Mouse (Mus musculus): ENCODE data around the gene Mbnl2. TPM values are rescaled to one million over a fixed set of nuclear protein-coding genes. Genes with fewer than 3 reads are reported as not detected.

Mbnl2 gene
- polyA plus RNA-seq, 1 experiment from 2014 or later = 15.1 TPM

DNA sequence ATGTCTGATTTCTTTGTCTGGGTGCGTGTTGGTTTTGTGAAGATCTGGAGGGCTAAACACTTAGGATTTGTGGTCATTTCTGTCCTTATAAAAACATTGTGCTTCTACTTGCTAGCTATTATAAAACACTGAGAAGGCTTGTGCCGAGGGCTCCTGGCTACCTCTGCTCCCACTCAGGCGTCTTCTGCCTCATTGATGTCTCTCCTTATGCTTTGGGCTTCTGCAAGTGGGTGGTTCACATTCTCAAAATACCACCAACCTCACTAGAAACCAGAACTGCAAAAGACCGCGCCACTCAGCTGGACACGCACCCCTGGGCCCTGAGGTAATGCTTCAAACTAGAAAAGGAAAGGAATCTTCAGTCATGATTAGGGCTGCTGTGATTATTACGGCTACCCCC lies 14.1 kb downstream of the Mbnl2 start:
- 57% methylated on average over 7 of the region's 7 CpGs for WGBS (ENCODE audit: insufficient replicate concordance)

DNA sequence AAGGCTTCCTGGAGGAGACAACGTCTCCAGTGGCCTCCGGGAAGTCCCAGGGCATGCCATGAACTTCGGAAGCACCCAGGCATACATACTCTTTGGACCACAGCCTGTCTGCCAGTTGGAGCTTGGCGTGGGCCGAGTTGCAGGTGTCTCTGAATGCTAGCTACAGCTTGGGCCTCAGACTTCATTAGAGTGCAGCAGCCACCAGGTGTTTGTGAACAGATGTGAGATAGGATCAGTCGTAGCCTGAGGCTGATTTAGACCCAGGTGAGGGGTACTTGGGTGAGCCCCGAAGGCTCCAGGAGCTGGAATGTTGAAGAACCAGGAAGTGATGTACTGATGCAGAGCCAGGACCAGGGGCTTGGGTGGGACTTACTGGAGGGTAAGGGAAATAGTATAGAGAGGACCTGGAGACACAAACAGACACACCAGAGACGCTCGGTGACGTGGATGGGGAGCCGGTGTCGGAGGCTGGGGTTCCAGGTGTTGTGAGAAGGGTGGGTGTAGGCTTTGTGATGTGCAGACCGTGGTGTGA lies 15.8 kb downstream of the Mbnl2 start:
- Histone ChIP-seq H3K27me3 (no peaks in the 10 kb centered on the region), H3K36me3 (replicated peaks) (no peaks in the 10 kb centered on the region), H3K9me3 (replicated peaks) (no peaks in the 10 kb centered on the region), H3K4me2 (no peak overlapping the region), H3K4me1 (replicated peaks) (peaks cover 30% of the 10 kb centered on the region), H3K4me3 (replicated peaks) (no peak overlapping the region), H3K9ac (no peak overlapping the region), H3K27ac (replicated peaks) (no peak overlapping the region)
- ATAC-seq (ENCODE audit: insufficient read depth) = no peak
- WGBS (ENCODE audit: insufficient replicate concordance) = 76% methylated on average over 13 of the region's 13 CpGs

More for the DNA sequence above, 14.1 kb downstream of the Mbnl2 start:
- Histone ChIP-seq H3K9ac (no peak overlapping the region), H3K4me2 (no peak overlapping the region), H3K36me3 (replicated peaks) (no peaks in the 10 kb centered on the region), H3K27ac (replicated peaks) (no peak overlapping the region), H3K4me3 (replicated peaks) (no peak overlapping the region), H3K9me3 (replicated peaks) (no peaks in the 10 kb centered on the region), H3K4me1 (replicated peaks) (peaks cover 34% of the 10 kb centered on the region), H3K27me3 (no peaks in the 10 kb centered on the region)
- no peak for ATAC-seq (ENCODE audit: insufficient read depth)

DNA sequence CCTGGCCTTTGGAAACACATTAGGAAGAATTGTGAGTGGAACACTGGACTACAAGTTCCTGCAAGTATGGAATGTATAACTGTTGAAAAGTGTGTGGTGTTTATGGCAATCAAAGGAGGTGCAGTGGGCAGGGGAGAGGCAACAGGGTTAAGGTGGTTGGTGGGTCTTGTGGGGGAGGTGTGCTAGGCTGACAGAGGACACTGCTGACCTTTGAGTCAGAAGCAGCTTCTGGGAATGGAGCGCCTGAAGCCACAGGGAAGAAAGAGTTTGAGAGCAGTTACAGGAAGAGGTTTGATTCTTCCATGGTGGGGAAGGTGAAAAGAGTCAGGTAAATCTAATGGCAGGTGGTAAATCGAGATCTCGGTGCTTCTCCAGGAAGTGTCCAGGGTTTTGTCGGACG lies 16.7 kb downstream of the Mbnl2 start:
- H3K9me3 ChIP-seq (replicated peaks) = no peaks in the 10 kb centered on the region
- peaks cover 30% of the 10 kb centered on the region for H3K4me1 ChIP-seq (replicated peaks)
- no peaks in the 10 kb centered on the region for H3K36me3 ChIP-seq (replicated peaks)
- H3K4me3 ChIP-seq (replicated peaks) = no peak overlapping the region
- H3K27ac ChIP-seq (replicated peaks) = no peak overlapping the region
- no peak overlapping the region for H3K9ac ChIP-seq
- ATAC-seq (ENCODE audit: insufficient read depth) = no peak
- WGBS (ENCODE audit: insufficient replicate concordance) = 78% methylated on average over 5 of the region's 5 CpGs
- no peaks in the 10 kb centered on the region for H3K27me3 ChIP-seq
- no peak overlapping the region for H3K4me2 ChIP-seq

DNA sequence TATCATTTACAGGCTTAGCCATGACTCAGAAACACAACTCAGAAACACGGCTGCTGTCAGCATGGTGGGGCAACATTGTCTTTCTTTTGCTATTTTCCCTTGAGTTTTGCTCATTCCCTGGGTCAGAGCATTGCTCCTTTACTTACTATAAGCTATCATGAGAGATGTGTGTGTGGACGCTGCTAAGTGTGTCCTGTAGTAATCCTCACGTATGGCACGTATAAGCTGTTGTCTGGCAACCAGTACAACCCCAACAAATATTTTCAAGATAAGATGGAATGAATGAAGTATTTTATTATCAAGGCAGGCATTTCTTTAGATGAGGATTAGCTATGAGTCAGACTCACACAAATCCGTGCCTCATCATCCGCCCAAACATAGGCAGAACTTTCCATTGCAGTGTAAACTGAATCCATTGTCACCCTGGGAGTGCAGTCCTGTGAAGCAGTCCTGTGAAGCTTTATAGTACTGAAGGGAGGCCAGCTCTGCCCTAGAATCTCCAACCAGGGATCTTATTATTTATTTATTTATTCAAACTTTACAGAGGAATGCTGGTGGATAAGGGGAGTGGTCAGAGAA lies 17.2 kb downstream of the Mbnl2 start:
- WGBS (ENCODE audit: insufficient replicate concordance) = 66% methylated on average over 6 of the region's 6 CpGs
- H3K9me3 ChIP-seq (replicated peaks) = no peaks in the 10 kb centered on the region
- no peak for ATAC-seq (ENCODE audit: insufficient read depth)
- H3K4me2 ChIP-seq = no peak overlapping the region
- H3K4me3 ChIP-seq (replicated peaks) = no peak overlapping the region
- H3K4me1 ChIP-seq (replicated peaks) = peaks cover 26% of the 10 kb centered on the region
- H3K36me3 ChIP-seq (replicated peaks) = no peaks in the 10 kb centered on the region
- H3K27ac ChIP-seq (replicated peaks) = no peak overlapping the region
- H3K27me3 ChIP-seq = no peaks in the 10 kb centered on the region
- H3K9ac ChIP-seq = no peak overlapping the region

DNA sequence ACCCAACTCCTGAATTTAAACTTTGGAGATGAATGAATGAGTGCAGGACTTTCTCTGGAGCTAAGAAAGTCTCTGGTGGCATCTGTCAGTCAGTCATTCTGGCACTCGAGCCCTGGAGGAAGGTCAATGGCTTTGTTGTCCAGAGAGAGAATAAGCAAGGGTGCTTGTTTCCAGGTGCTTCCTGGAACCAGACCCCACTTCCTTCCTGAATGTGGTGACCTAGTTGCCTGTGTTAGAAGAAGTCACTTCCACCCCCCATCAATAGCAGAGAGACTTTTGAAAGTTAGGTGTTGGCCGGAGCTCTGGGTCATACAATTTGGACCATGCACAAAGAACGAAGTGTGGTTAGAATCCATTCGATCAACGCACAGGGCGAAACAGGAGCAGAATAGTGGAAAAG lies 19.0 kb downstream of the Mbnl2 start:
- no peak overlapping the region for H3K4me2 ChIP-seq
- ATAC-seq (ENCODE audit: insufficient read depth) = no peak
- no peak overlapping the region for H3K27ac ChIP-seq (replicated peaks)
- H3K4me1 ChIP-seq (replicated peaks) = peaks cover 18% of the 10 kb centered on the region
- H3K27me3 ChIP-seq = no peaks in the 10 kb centered on the region
- H3K4me3 ChIP-seq (replicated peaks) = no peak overlapping the region
- H3K36me3 ChIP-seq (replicated peaks) = no peaks in the 10 kb centered on the region
- no peak overlapping the region for H3K9ac ChIP-seq
- 67% methylated on average over 6 of the region's 6 CpGs for WGBS (ENCODE audit: insufficient replicate concordance)
- no peaks in the 10 kb centered on the region for H3K9me3 ChIP-seq (replicated peaks)

DNA sequence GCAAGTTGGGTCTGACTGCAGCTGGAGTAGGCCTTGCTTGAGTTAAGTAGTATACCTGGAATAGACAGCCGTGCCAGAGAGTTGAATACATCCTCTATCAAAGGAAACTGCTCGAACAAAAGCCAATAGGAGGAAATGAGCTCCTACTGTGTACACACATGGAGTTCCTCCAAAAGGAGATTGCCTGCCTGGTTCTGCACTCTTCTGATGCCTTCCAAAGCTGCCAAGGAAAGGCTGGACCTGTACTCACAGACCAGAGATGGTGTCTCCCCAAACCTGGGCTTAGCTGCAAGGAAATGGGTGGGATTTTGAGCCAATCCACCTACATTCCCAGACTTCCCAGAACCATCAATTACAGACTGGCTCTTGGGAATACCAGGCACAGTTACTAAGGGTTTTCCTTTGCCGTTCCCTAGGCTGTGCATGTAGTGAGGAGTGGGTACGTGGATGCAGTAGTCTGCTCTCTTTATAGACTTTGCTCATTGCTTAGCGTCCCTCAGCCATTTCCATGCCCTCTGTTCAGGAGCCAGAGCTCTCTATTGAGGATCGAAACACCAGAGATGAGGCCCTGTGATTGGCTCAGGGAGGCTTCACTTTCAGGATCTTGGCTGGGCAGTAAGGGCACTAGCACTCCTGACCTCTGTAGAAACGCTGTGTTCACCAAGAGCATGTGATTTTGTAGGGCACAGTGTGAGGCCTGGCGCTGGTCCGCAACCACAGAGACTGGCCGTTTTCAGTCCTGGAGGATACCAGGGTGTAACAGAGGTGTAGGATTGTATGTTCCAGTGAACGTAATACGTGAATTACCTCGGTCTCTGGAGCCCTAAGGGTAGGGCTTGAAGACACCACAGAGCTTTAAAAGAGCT lies 20.1 kb downstream of the Mbnl2 start:
- H3K4me2 ChIP-seq = no peak overlapping the region
- no peaks in the 10 kb centered on the region for H3K27me3 ChIP-seq
- peaks cover 18% of the 10 kb centered on the region for H3K4me1 ChIP-seq (replicated peaks)
- no peak overlapping the region for H3K27ac ChIP-seq (replicated peaks)
- H3K9ac ChIP-seq = no peak overlapping the region
- 72% methylated on average over 13 of the region's 13 CpGs for WGBS (ENCODE audit: insufficient replicate concordance)
- H3K4me3 ChIP-seq (replicated peaks) = no peak overlapping the region
- no peaks in the 10 kb centered on the region for H3K9me3 ChIP-seq (replicated peaks)
- ATAC-seq (ENCODE audit: insufficient read depth) = peak; percentile 30; the same call in 1 of the 2 replicates
- H3K36me3 ChIP-seq (replicated peaks) = no peaks in the 10 kb centered on the region

DNA sequence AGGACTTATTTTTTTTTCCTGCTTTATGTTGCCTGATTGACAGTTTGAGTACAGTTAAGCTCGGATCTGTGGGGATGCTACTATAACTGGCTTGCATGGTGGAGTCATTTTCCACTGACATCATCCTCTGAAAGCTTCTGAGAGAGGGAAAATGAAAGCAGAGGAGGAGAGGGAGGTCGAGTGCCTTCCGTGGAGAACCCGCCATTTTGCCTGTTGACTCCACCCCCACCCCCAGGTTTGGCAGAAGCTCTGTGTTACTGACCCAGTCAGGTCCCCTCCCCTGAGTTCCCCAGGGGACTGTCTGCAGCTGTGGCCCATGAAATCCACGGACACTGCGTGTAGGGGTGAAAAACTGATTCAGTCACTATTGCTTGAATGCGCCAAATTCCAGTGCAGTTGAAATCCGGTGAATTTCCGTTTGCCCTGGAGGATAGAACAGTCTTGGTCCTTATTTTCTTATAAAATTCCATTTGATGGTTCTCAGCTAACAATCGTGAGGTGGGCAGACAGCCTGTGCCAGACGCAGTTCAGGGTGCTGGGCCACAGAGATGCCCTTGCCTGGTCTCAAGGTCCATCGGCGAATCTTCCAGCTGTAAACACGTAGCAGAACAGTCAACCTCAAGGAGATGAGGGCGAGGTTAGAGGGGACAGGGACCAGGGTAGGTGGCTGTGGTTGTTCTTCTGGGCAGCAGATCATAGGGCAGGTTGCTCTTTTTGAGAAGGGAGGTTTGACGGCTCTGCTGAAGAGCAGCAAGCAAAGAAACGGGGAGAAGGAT lies 20.9 kb downstream of the Mbnl2 start:
- peaks cover 18% of the 10 kb centered on the region for H3K4me1 ChIP-seq (replicated peaks)
- no peaks in the 10 kb centered on the region for H3K36me3 ChIP-seq (replicated peaks)
- H3K4me3 ChIP-seq (replicated peaks) = no peak overlapping the region
- H3K9me3 ChIP-seq (replicated peaks) = no peaks in the 10 kb centered on the region
- no peak overlapping the region for H3K9ac ChIP-seq
- WGBS (ENCODE audit: insufficient replicate concordance) = 64% methylated on average over 17 of the region's 17 CpGs
- no peak overlapping the region for H3K27ac ChIP-seq (replicated peaks)
- no peaks in the 10 kb centered on the region for H3K27me3 ChIP-seq
- no peak for ATAC-seq (ENCODE audit: insufficient read depth)
- no peak overlapping the region for H3K4me2 ChIP-seq

DNA sequence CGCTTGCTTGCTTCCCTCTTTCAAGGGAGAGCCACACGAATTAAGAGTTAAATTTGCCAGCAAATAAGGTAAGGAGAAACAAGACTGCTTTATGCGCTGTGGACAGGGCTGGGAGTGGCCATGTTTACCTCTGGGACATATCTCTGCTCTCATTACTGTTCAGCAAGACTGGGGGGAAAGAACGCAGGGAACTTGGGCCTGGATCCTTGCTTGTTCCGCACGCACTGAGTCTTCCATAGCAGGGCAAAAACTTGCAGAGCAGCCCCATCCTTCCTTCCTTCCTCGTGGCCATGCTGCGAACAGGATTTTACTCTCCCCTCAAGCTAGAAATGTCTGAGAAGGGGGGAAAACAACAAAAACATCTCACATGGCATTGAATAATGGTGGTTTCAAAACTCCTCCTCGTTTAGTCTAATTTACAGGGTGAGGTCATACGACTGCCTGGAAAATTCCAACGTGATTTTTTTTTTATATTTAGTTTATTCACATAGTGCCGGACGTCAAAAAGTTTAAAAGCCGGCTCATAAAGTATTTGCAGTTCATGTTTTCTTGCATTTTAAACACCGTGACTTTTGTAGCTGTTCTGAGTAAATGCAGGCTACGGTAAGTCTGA lies 21.8 kb downstream of the Mbnl2 start:
- Histone ChIP-seq H3K27me3 (no peaks in the 10 kb centered on the region), H3K9me3 (replicated peaks) (no peaks in the 10 kb centered on the region), H3K27ac (replicated peaks) (no peak overlapping the region; the same call in 1 of the 2 replicates), H3K4me1 (replicated peaks) (peaks cover 12% of the 10 kb centered on the region), H3K4me3 (replicated peaks) (no peak overlapping the region), H3K9ac (no peak overlapping the region), H3K36me3 (replicated peaks) (no peaks in the 10 kb centered on the region), H3K4me2 (no peak overlapping the region)
- 48% methylated on average over 16 of the region's 16 CpGs for WGBS (ENCODE audit: insufficient replicate concordance)
- ATAC-seq (ENCODE audit: insufficient read depth) = no peak

DNA sequence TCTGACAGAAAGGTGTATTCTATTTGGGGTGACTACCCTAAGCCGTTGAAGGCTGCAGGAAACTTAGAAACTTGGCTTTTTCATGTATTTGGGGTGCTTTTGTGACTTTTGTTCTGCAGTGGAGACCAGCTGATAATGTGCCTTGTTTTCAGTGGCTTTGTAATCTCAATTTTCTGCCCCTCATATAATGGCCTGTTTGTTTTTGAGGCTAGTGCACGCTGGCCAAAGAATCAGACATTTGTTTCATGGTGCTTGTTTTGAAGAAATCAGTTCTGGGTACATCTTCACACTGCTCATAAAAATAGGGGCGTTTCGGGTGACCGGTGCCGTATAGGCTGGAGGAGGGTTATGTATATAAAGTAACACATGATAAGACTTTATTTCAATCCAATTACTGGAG lies 22.4 kb downstream of the Mbnl2 start:
- no peaks in the 10 kb centered on the region for H3K9me3 ChIP-seq (replicated peaks)
- peaks cover 13% of the 10 kb centered on the region for H3K4me1 ChIP-seq (replicated peaks)
- no peak overlapping the region for H3K27ac ChIP-seq (replicated peaks)
- H3K9ac ChIP-seq = no peak overlapping the region
- no peak for ATAC-seq (ENCODE audit: insufficient read depth)
- 74% methylated on average over 6 of the region's 6 CpGs for WGBS (ENCODE audit: insufficient replicate concordance)
- H3K4me3 ChIP-seq (replicated peaks) = no peak overlapping the region
- H3K27me3 ChIP-seq = no peaks in the 10 kb centered on the region
- H3K4me2 ChIP-seq = no peak overlapping the region
- H3K36me3 ChIP-seq (replicated peaks) = no peaks in the 10 kb centered on the region

DNA sequence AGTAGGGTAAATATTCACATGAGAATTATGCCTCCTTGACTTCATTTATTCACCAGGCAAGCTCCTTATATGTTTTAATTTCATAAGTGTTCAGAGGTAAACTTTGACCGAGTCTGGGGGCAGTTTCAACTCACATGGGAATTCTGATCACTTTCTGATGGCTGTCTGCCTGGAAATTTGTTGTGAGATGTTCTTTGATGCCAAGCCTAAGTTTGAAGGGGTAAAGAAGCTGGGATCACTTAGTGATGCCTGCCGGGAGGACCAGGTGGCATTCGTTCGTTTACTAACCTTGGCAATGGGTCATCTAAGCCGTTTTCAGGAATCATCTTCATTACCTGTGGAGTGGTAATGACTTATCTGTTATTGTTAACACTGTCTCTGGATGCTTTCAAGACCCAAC lies 23.0 kb downstream of the Mbnl2 start:
- H3K9ac ChIP-seq = no peak overlapping the region
- no peaks in the 10 kb centered on the region for H3K9me3 ChIP-seq (replicated peaks)
- 67% methylated on average over 5 of the region's 5 CpGs for WGBS (ENCODE audit: insufficient replicate concordance)
- H3K4me2 ChIP-seq = no peak overlapping the region
- H3K27me3 ChIP-seq = no peaks in the 10 kb centered on the region
- no peak overlapping the region for H3K4me3 ChIP-seq (replicated peaks)
- no peak overlapping the region for H3K27ac ChIP-seq (replicated peaks)
- ATAC-seq (ENCODE audit: insufficient read depth) = no peak
- H3K4me1 ChIP-seq (replicated peaks) = peaks cover 19% of the 10 kb centered on the region
- no peaks in the 10 kb centered on the region for H3K36me3 ChIP-seq (replicated peaks)

DNA sequence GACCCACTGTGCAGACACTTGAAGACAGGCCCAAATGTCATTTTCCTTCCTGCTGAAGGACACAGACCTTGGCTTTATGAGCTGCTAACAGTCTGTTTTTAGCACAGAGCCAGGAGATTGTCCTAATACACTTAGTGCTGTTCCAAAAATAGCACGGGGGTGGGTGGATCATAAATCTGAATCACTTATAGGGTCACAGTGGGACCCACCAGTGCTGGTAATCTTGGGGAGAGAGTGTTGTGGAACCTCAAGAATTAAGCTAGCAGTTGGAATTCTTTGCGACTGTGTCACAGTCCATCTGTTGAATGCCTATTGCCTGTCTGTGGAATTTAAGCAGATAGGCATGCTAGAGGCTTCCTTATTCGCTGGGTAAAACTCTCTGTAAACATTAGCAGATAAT lies 24.2 kb downstream of the Mbnl2 start:
- WGBS (ENCODE audit: insufficient replicate concordance) = 44% methylated on average over 3 of the region's 3 CpGs
- no peak for ATAC-seq (ENCODE audit: insufficient read depth)
- Histone ChIP-seq H3K4me2 (no peak overlapping the region), H3K9ac (no peak overlapping the region), H3K27me3 (no peaks in the 10 kb centered on the region), H3K27ac (replicated peaks) (no peak overlapping the region), H3K36me3 (replicated peaks) (no peaks in the 10 kb centered on the region), H3K9me3 (replicated peaks) (no peaks in the 10 kb centered on the region), H3K4me3 (replicated peaks) (no peak overlapping the region), H3K4me1 (replicated peaks) (peaks cover 19% of the 10 kb centered on the region)

All from liver, embryonic 15.5 days (tissue).